Mouse (Mus musculus): ENCODE measurements around the gene Anks1b.
A peak's percentile ranks its signal among the peaks of the same experiment; 100 is the strongest.
"Not testable (repeated sequence)": the region's sequence is repeated elsewhere in the genome, so short reads cannot be mapped to it uniquely, and the experiment has no call there.

Gene Anks1b

DNA sequence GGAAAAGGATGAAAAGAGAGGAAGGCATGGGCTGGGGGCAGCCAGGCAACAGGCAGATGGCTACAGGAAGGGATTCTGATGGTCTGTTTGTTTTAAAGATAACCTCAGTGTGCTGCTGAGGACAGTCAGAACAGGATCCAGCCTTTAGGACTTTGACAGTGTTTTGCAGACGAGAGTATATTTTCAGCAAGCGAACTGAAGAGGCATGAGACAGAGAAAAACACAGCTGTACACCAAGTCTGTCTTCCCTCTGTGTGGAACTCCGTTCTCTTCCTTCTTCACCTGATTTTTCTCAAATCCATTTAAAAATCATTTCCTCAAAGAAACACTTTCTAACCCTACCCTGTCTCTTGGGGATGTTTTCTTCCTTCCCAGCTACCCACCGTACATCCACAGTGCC, 710.7 kb downstream of the Anks1b start:
- no peak for DNase-seq

DNA sequence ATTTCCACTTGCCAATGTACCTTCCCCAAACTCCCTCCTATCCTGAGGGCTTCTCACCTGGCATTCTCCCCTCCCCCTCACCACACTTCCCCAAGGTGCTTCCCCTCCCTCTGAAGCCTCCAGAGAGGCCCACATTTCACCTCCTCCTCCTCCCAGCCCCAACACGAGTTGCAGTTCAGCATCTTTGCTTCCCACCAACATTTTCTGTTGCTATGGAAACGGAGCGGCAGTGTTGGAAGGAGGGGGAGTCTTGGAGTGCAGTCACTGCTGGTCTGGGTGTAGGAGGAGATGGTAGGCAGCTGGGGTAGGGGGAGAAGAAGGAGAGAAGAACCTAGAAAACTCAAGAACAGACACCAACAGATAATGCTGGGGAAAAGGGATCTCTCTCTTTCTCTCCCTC, 722.8 kb downstream of the Anks1b start:
- DNase-seq: peak; percentile 89

DNA sequence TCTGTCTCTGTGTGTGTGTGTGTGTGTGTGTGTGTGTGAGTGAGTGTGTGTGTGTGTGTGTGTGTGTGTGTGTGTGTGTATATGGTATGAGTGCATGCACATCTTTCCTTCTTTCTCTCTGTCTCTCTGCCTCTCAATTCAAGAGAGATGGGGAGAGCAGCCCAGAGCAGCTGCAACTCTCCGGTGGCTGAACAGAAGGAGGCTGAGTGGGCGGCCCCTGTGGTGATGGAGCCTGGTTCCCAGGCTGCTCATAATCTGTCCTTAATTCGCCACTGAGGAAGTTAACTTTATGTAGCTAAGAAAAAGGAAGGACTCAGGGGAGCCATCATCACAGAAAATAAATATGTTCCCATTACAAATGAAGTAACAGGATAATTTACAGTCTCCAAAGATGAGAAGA, 723.3 kb downstream of the Anks1b start:
- peak; percentile 85 for DNase-seq

DNA sequence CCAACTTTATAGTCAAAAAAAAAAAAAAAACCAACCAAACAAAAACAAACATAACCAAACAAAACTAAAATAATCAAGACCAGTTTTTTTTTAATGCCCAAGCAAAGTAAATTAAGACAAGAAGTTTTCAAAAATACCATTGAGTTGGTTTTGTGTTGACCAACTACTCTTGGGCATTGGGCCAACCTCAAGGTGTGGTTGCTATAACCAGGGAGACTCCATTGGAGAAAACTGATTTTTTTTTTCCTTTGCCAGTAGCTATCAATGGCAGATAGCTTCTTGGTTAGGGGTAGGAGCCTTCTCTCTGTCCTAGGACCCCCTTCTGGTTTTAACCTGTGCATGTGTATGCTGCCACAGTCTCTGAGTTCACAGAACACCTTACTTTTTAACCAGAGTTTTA, 725.8 kb downstream of the Anks1b start:
- DNase-seq: no peak

DNA sequence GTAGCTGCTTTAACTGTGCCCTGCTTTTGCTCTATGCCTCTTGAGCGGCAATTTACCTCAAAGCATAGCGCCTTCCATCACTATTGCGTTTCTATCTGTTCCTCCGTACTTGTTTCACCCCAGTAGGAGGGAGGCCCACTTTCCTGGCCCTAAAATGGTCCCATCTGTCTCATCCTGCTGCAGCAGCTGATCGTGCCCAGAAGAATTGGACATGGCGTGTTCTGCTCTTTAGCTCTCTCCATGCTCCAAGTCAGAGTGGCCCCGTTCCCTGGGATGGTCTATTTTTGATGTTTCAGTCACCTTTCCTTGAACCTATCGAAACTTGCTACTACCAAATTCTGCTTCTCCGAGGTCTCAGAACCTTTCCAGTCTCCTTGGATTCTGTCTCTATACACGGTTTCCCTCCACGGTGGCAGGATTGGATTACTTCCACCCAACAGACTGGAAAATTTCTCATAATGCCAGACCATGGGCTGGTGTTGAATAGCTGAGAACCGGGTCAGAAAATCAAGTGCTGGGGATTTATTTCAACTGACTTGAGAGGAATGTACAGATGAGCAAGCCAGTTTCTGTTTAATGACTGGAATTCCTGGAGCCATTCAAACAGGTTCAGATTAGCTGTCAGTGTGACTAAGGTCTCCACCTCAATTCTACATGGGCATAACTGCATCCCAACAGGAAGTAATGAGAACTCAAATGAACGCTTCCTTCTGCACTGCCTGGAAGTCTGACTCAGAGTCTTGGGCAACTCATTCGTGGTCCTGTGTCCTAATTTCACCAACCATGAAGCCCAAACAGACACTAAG, 726.6 kb downstream of the Anks1b start:
- no peak for DNase-seq

DNA sequence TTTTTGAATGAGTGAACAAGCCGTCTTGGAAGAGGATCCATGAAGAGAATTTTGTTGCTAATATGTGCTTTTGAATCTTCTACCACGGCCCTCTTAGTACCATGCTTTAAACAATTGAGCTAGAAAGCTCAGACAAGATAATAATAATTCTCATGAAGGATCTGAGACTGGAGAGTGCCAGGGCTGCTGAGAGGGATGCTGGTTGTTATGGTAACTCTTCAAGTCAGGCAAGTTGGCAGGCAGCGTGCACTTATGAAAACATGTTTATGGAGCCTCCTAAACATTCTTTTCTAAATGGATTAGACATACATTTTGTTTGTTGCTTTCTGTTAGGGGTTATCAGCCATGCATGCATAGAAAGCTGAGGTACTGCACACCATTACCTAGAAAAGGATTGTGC, 734.3 kb downstream of the Anks1b start:
- DNase-seq: peak; percentile 44

DNA sequence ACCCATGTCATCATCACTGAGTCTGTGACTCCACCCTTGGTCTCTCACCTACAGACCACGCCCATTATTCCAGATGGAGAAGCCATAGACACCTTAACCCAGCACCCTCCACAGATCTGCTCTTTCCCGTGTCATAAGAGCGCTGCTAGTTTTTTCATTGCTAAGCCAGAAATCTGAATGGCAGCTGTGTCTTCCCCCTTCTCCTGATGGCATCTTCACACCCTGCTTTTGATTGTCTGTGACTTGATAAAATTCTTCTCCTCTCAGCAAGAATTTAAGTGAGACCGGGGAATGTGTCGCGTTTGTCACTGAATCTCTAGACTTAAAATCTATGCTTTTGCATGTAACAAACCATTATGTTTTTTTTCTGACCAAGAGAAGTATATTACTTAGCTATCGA, 736.1 kb downstream of the Anks1b start:
- DNase-seq: no peak

DNA sequence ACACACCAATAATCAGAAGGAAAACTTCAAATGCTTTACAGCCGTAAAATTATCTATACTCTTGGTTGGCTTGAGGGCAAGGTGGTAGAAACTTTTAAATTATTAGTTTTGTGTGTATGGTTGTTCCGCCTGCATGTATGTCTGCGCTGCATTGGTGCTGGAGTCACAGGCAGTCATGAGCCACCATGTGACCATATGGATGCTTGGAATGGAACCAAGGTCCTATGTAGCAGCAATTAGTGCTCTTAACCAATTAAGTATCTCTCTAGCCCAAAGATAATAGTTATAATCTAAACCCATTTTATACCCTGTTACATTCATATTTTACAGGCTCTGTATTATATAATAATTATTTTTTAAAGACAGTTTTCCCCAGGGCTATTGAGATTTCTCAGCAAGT, 739.7 kb downstream of the Anks1b start:
- DNase-seq: no peak

DNA sequence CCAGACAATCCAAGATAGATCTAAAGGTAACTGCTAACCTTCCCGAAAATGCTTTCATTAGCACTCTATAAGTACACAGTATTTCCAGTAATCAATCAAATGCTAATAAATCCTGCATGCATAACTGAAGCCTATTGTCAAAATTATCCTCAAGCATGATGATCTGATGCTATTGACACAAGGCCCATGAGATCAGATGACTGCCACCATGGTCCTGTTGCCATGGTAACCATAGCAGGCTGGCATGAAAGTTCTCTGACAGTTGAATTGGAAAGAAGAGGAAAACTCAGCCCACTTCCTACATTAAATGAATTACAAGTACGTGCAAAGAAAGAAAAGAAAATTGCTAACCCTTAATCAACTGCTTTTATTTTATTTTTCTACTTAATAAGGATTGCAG, 741.9 kb downstream of the Anks1b start:
- DNase-seq: no peak

DNA sequence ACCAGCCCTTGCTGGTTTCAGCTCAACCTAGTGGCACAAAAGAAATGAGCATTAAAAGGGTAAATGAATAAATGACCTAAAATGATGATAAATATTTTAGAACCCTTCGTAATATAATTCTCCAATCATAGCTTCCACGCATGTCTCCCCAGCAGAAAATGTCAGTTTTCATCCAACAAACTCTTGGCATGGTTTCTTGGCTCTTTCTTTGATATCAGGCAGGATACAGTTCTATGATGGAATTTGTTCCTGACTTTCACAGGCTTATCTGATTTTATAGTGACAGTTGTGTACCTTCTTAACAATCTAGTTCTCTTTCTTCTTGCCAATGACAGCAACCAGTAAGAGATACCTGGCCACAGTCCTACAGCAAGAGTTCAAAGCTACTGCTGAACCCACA, 743.3 kb downstream of the Anks1b start:
- DNase-seq: no peak

DNA sequence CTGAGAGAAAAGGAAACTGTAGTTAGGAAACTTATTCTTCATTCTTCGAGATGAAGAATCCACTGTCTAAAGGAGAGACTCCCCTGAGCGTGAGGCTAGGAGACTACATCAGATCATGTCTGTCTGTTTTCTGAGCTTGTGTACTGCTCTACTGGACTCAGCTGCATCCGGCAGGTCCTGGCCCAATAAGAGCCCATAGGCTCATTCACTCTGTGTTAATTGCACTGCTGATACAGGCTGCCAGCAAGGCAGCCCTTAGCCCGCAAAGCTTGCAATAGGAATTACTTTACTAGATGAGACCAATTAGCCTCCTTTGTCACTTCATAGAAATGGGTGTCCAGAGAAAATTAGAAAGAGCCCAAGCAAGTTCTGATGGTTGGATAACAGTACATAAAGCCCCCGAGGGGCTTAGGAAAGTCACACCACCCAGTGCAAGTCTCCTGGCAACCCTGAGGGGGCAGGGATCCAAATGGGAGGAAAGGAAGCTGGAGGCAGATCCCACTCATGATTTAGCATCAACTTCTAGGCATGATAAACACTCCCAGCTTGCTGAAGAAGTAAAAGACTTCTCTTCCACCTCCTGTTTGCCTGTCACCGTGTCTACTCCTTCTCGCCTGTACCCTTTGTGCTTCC, 744.5 kb downstream of the Anks1b start:
- DNase-seq: no peak

DNA sequence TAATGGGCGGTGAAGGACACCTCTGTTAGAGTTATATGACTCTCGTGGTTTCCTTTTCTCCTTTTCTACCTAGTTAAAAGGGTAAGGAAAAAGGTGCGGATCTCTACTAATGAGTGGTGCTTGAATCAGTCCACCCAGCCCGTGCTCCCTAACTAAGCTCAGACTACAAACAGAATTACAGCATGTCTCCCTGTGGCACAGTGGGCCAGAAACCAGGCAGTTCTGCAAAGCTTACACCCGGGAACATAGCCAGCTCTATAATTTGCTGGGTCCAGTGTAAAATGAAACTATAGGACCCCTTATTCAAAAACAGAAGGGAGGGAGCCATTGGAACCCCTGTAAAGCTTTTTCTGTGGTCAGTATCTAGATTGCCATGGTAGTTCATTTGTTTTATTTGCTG, 754.2 kb downstream of the Anks1b start:
- no peak for DNase-seq

DNA sequence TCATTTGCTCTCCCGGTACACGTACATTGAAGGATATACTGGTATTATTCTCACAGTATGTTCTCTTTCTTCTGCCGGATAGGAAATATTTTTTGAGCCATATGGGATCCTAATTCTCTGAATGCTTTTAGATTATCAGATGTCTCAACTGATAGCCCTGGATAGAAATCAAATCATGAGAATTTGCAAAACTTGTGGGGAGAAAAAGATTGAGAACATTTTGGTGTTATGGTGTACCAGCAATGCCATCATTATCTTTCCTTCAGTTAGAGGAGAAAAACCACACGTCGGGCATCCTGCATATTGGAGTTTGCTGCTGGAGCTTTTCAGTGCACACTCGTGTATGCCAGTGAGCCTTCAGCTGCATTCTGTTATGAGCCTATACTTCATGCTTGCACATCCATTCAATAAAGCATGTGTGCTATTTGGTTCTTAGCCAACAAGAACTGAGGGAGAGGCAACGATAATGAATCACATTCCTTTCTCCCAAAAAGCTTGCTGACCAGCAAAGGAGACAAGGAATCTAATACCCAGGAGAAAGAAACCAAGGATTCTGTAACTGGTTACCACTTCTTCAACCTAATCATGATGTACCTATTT, 756.9 kb downstream of the Anks1b start:
- DNase-seq: no peak

DNA sequence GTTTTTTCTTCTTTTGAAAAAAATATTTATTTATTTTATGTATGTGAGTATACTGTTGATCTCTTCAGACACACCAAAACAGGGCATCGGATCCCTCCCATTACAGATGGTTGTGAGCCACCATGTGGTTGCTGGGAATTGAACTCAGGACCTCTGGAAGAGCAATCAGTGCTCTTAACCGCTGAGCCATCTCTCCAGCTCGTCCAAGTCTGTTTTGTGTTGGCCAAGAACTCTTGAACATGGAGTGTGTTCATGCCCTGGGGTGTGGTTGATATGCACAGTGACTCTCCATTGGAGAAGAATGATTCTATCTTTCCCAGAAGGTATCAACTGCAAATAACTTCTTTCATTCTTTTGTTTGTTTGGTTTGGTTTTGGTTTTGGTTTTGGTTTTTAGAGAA, 757.5 kb downstream of the Anks1b start:
- not testable (repeated sequence) for DNase-seq

DNA sequence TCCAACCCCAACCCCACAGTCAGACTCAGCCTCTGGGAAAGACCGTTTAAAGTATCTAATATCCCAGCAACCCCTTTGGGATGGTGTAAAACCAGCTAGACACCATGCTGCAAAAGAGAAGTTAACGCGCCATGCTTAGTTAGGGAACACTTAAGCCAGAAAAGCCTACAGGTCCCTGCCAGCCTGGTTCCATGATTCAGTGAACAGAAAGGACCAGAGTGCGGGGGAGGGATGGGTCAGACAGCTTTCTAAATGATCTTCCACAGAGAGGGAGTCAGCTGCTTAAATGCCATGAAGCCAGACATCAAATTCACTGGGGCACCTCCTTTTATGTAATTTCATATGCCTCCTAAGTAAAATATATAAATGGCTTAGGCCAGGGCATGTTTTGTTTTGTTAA, 764.0 kb downstream of the Anks1b start:
- no peak for DNase-seq

DNA sequence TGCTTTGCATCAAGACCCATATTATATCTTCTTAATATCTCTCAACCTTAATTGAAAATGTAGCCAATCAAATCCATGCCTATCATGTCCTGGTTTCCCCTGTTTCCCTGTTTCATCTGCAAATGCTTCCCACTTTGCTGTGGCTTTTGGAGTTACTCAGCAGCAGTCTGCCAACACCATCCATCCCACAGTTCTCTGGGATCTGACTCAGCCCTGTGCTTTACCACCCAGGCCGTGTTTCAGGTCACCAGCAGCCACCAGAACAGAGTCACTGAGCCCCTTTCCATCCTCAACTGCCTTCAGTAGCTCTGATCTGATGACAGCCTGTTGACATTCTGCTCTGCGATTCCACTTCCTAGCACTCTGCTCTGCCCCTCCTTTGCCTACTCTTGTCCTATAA, 776.4 kb downstream of the Anks1b start:
- DNase-seq: peak; percentile 33

DNA sequence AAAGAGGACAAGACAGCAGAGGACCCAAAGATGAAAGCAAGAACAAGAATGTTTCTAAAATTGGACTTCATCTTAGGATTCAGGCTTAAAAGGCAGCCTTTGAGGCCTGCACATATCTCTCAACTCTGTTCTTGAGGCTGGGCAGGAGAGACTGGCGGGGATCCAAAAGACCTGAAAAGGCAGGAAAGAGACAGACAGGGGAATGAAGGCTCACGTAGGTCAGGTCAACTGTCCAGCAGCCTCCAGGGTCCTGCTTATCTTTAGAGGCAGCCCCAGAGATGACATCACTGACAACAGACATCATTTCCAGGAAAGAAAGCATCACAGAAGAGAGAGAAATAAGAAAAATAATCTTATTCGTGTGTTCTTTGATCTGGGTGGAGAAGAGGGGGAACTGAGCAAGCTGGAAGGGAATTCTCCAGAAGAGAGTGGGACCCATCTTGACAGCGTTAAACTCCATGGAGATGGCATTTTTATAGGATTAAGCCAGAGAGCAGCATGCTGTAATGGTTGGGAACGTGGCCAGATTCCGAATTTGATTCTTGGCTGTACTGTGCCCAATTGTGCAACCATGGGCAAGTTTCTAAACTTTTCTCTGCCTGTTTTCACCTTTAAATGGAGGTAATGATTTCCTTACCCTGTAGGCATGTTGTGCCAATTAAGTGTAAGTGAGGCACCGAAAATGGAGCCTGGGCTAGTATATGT, 784.3 kb downstream of the Anks1b start:
- DNase-seq: peak; percentile 46

DNA sequence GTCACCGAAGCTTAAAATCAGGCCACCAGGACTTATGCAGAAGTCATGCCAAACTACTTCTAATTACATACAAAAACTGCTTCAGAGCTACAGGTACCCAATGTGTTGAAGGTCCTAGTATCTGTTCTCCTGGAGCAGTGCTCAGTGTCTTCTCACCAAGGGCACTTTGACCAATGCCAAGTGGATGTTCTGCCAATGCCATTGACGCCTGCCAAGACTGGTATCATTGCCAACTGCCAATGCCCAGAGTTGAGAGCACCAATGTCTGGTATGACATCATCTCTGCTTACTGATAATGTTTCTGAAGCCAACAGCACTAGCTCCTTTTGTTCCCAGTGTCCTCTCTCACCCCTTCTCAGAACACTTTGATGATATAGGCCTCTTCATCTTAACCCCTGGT, 793.4 kb downstream of the Anks1b start:
- DNase-seq: no peak

DNA sequence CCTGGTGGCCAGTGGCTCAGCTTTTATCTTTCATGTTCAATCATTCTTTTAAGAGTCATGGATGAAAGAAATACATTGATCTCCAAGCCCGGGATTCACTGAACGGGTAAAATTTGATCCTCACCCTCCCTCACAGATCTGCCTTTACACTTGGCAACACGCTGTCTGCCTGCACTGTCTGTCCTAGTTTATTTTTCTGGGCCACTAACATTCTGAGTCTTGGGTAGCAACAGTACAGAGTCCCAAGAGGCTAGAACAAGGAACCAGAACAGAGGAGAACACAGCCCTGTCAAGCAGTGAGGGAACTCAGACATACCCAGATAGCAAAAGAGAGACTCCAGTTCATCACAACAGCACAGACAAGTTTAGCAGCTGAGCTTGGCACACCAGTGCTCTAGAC, 797.0 kb downstream of the Anks1b start:
- no peak for DNase-seq

DNA sequence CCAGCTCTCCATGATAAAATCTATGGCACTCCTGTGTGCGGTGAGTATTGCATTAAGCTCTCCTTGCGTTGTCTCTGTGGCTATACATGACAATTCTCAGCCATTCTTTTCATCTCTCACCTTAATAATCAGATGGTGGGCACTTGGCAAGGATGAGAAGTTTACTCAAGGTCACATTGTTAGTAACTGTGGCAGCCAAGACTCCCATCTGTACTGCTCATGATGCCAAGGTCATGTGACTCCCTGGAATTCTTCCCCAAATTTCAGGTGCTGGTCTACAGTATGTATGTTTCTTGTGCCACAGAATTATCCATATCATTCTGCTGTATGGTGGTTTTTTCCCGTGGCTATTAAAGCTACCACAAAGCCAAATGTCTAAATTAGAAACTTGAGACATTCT, 798.8 kb downstream of the Anks1b start:
- no peak for DNase-seq

DNA sequence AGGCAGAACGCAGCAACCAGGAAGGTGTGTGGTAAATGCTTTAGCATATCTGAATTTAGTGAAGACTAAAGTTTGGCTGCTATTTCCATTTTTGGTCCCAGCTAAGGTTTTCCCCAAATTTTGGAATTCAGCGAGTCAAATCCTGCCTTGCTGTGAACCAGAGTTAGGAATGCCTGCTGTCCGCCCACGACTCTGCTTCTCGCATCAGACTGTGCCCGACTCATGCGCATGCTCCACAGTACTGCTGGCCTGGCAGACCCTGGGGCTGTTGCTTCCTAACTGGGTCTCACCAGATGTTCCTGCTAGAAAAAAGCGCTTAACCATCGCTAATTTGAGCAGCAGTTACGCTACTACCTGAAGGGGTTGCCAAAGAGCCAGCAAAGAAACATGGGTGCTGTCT, 801.1 kb downstream of the Anks1b start:
- peak; percentile 91 for DNase-seq

DNA sequence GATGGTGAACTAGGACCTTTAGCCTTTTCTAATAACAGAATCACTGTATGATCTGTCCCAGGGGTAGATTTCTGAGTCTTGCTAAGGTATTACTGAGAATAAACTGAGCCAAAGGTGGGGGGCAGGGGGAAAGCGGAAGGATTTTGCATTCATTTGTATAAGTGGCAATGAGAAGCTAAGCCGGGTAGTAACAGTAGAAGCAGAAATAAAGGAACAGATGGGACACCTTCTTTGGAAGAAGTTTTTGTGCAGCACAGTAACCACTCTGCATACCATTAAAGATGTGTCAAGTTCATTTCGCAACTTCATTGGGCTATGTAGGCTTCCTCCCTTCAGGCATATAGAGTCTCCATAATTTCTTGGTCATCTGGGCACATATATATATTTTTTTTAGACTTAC, 804.1 kb downstream of the Anks1b start:
- peak; percentile 44 for DNase-seq

DNA sequence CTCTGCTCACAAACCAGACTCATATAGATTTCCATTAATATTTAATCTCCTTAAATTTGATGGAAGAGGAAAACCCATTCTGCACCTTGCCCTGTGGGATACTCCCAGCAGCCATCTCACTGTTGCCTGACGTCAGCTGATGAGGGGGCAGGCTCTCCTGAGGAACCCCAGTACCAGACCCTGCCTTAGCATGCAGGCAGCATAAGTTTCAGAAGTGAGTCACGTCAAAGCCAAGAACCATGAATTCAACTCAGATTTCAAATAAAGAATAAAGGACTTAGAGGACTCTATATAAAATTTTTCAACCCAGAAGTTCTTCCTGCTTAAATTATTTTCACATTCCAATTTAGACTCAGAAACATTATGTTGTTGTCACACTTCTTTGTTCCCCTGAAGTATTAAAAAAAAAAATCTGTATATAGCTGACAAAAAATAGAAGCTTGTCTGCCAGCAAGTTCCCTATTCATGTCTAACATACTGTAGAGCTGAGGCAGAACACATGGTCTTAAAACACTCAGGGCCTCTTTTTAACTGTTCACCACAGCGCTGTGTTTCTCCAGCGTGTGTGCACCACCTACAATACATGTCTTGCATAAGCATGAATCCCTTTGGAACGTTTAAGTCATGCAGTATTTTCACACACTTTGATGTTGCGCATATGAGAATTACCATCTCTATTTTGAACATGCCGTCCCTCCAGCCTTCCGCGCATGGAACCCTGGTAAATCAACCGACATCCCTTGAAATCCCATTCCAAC, 806.6 kb downstream of the Anks1b start:
- DNase-seq: peak; percentile 59
